Mouse (Mus musculus) olfactory bulb, adult 2 months (tissue): ENCODE results near the gene Nde1. TPM values are rescaled to one million over a fixed set of nuclear protein-coding genes. Genes with fewer than 3 reads are reported as not detected.
"Not testable (repeated sequence)": the region's sequence is repeated elsewhere in the genome, so short reads cannot be mapped to it uniquely, and the experiment has no call there.

Experiments used
- H3K27ac ChIP-seq: fragments of 200-500 bp; 2 replicates; pipeline ENCODE4 v1.5.1; 2012; ENCODE audit warnings: low read depth, low read length; ENCODE audit not compliant: insufficient read depth
- H3K4me1 ChIP-seq: fragments of 200-500 bp; 2 replicates; pipeline ENCODE4 v1.6.1; 2012; ENCODE audit warnings: low read length; ENCODE audit not compliant: control insufficient read depth, insufficient read depth
- H3K4me3 ChIP-seq: fragments of 200-500 bp; 2 replicates; pipeline ENCODE4 v1.5.1; 2012; ENCODE audit warnings: mild to moderate bottlenecking, low read depth, low read length, moderate library complexity; ENCODE audit not compliant: insufficient read depth
- CTCF ChIP-seq: fragments of 200-500 bp; IDR thresholded peaks from 2 replicates; pipeline ENCODE4 v1.5.1; 2012; ENCODE audit warnings: low read depth, mild to moderate bottlenecking, low read length, moderate library complexity; ENCODE audit not compliant: insufficient read depth
- POLR2A ChIP-seq: fragments of 200-500 bp; IDR thresholded peaks from 2 replicates; pipeline ENCODE4 v1.6.1; 2012; ENCODE audit warnings: mild to moderate bottlenecking, low read depth, low read length, moderate library complexity; ENCODE audit not compliant: insufficient read depth
- WGBS: fragments of 180-500 bp; shearing (Covaris S2); methylation state at CpG from one replicate; pipeline ENCODE4 v1.1.7; 2018; 5-methylcytosine and 5-hydroxymethylcytosine counted together
- polyA plus RNA-seq: library from polyadenylated mRNA; stranded (reverse); fragments of >200 nt; gene quantifications from 2 replicates; pipeline ENCODE4 v1.2.4, GENCODE M21; 2012; ENCODE audit warnings: low replicate concordance; ENCODE audit not compliant: missing spikeins, insufficient read depth, insufficient read length

Nde1 gene
- polyA plus RNA-seq, 1 experiment = not detected

DNA sequence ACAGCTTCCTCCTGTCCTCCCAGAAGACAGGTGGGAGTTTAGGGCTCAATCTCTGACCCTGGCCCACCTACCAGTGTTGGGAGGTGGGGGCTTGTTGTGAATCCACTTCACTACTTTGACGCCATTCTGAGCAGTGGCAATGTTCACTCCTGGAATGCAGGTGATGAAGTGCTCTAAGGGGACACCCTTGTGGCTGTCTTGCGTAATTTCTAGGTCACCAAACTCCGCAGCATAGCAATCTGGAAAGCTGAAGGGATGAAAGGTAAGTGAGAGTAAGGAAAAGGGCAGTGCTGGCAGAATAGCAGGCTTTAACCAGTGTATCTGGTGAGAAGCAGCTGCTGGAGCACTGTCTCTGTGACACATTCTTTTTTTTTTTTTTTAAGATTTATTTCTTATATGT, 31.7 kb upstream of the Nde1 start:
- no peaks in the 10 kb centered on the region for H3K4me1 ChIP-seq

DNA sequence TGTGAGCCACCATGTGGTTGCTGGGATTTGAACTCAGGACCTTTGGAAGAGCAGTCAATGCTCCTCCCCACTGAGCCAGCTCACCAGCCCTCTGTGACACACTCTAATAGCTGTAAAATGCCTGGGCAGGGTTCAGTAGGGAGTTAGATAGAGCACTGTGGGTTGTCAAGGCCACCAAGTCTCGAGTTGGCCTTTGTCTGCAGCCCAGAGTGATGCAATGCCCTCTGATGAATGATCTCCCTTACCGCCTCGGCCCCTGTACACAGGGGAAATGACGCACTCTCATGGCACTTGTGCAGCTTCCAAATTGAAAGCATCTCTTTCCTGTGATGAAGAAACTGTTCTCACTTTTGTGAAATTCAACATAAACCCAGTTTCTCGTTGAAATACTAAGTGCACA, 31.2 kb upstream of the Nde1 start:
- H3K27ac ChIP-seq = no peak overlapping the region
- TF ChIP-seq CTCF (no peak), POLR2A (no peak)
- 77% methylated on average over 5 of the region's 5 CpGs for WGBS

More for the DNA sequence above, 31.7 kb upstream of the Nde1 start:
- no peak overlapping the region for H3K4me3 ChIP-seq
- TF ChIP-seq CTCF (no peak), POLR2A (no peak)
- H3K27ac ChIP-seq = no peak overlapping the region
- 79% methylated on average over 3 of the region's 3 CpGs for WGBS

DNA sequence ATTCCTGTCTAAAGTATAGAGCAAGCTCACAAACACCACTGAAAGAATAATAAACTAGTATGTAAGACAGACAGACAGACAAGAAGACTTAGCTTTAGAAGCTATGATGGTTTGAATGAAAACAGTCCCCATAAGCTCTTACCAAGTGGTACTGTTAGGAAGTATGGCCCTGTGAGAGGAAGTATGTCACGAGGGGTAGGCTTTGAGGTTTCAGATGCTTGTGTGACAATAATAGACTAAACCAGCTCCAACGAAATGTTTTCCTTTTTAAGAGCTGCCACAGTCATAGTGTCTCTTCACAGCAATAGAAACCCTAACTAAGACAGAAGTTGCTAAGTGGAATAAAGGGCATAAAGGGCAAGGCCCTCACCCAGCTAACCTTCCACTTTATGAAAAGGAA, 28.1 kb upstream of the Nde1 start:
- TF ChIP-seq POLR2A (no peak), CTCF (no peak)
- H3K4me1 ChIP-seq = no peaks in the 10 kb centered on the region
- no peak overlapping the region for H3K27ac ChIP-seq
- no peak overlapping the region for H3K4me3 ChIP-seq
- 75% methylated on average over 2 of the region's 2 CpGs for WGBS

More for the DNA sequence above, 31.2 kb upstream of the Nde1 start:
- H3K4me1 ChIP-seq = no peaks in the 10 kb centered on the region
- no peak overlapping the region for H3K4me3 ChIP-seq

DNA sequence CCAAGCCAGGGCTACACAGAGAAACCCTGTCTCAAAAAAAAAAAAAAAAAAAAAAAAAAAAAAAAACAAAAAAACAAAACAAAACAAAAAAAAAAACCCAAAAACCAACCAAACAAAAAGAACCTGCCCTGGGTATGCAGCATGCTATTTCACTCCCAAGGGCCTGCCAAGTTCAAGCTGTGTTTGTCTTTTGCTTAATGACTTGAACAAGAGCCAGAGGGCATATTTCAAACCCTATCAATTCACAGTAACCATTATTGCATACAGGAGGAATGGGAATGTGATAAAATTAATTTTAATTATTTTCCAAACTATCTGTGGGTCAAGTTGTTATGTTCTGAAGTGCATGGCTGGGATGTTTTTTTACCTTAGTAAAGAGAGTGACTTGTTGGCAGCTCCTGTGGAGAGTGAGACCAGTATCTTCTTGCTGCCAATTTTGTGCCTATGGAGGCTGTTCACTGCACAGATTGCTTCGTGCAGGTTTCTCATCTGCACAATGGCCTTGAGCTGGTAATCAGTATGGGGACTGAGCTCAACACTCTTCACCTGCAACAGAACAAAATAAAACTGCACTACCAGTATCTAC, 25.0 kb upstream of the Nde1 start:
- TF ChIP-seq POLR2A (no peak), CTCF (no peak)
- H3K27ac ChIP-seq = no peak overlapping the region
- H3K4me1 ChIP-seq = no peaks in the 10 kb centered on the region
- 47% methylated on average over 1 of the region's 1 CpGs for WGBS
- H3K4me3 ChIP-seq = no peak overlapping the region

GRCm38 (mm10) chr16:14139106-14139505, 24.0 kb upstream of the Nde1 start:
- no peaks in the 10 kb centered on the region for H3K4me1 ChIP-seq
- H3K4me3 ChIP-seq = no peak overlapping the region
- H3K27ac ChIP-seq = no peak overlapping the region
- TF ChIP-seq CTCF = no peak
- TF ChIP-seq POLR2A = no peak

DNA sequence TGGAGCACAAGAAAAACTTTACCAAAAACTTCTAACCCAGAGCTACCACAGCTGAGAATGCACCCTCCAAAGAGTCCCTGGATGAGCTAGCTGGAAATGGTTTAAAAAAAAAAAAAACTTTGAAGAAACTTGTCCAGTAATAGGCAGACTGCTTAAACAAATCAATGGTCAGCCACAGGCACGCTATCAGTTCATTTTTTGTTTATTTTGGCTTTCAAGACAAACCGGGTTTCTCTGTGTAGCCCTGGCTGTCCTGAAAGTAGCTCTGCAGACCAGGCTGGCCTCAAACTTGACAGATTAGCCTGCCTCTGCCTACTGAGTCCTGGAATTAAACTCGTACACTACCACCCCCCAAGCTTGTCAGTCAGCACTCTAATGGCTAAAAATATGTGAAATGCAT, 19.8 kb upstream of the Nde1 start:
- 86% methylated on average over 3 of the region's 3 CpGs for WGBS
- no peak overlapping the region for H3K27ac ChIP-seq
- no peak overlapping the region for H3K4me3 ChIP-seq
- TF ChIP-seq CTCF (no peak), POLR2A (no peak)
- no peaks in the 10 kb centered on the region for H3K4me1 ChIP-seq

DNA sequence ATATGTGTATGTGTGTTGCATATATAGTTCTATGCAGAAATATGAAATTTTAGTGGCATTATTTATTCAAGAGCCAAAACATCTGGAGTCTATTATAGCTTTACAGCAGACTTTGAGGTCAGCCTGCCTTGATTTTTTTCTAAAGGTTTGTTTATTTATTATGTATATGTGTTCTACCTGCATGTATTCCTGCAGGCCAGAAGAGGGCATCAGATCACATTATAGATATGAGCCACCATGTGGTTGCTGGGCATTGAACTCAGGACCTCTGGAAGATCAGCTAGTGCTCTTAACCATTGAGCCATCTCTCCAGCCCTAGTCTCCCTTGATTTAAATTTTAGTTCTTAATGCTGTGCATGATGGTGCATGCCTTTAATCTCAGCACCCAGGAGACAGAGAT, 15.4 kb upstream of the Nde1 start:
- Histone ChIP-seq H3K27ac (no peak overlapping the region), H3K4me3 (no peak overlapping the region), H3K4me1 (no peaks in the 10 kb centered on the region)
- TF ChIP-seq CTCF (no peak), POLR2A (no peak)

- 87% methylated on average over 4 of the region's 4 CpGs for WGBS
- Histone ChIP-seq H3K27ac (no peak overlapping the region), H3K4me3 (no peak overlapping the region), H3K4me1 (no peaks in the 10 kb centered on the region)
- TF ChIP-seq CTCF (no peak), POLR2A (no peak)
These were observed 11.4 kb upstream of the Nde1 start for GRCm38 (mm10) chr16:14151718-14152117.

- not testable (repeated sequence) for H3K27ac ChIP-seq, H3K4me3 ChIP-seq, H3K4me1 ChIP-seq
- 53% methylated on average over 1 of the region's 2 CpGs for WGBS
These were observed 7.4 kb upstream of the Nde1 start for GRCm38 (mm10) chr16:14155638-14156037.

- Histone ChIP-seq H3K4me1 (no peaks in the 10 kb centered on the region), H3K27ac (no peak overlapping the region), H3K4me3 (no peak overlapping the region)
- 86% methylated on average over 6 of the region's 6 CpGs for WGBS
- TF ChIP-seq CTCF (no peak), POLR2A (no peak)
These were observed 6.8 kb upstream of the Nde1 start for GRCm38 (mm10) chr16:14156312-14156711.
